Mouse (Mus musculus) intestine, postnatal 0 days (tissue): ENCODE measurements at regions not wholly inside any gene's neighbourhood (a gene's known extent, or its start where the extent isn't known, plus 50 kb on each side); places are given as distances from the start of the nearest gene placed in this dataset.

Source experiments
- ATAC-seq: fragments of 200-750 bp; cut with Nextera tagmentation; 2 replicates; pipeline ENCODE4 v1.8.0; 2017; ENCODE audit warnings: mild to moderate bottlenecking, moderate TSS enrichment, moderate library complexity
- H3K27ac ChIP-seq: fragments of 300-500 bp; sonication (generic); 2 replicates; pipeline ENCODE4 v1.5.1; 2014; ENCODE audit warnings: mild to moderate bottlenecking, low read depth, low read length, moderate library complexity
- H3K27me3 ChIP-seq: fragments of 300-500 bp; sonication (generic); replicated peaks from 2 replicates; pipeline ENCODE4 v1.6.1; 2014; ENCODE audit warnings: low read length, mixed read lengths; ENCODE audit not compliant: control insufficient read depth, insufficient read depth
- H3K36me3 ChIP-seq: fragments of 300-500 bp; sonication (generic); 2 replicates; pipeline ENCODE4 v1.6.1; 2014; ENCODE audit warnings: mild to moderate bottlenecking, moderate library complexity; ENCODE audit not compliant: control insufficient read depth, insufficient read depth
- H3K4me1 ChIP-seq: fragments of 300-500 bp; sonication (generic); replicated peaks from 2 replicates; pipeline ENCODE4 v1.6.1; 2014; ENCODE audit warnings: antibody characterized with exemption, low read length, mixed read lengths; ENCODE audit not compliant: control insufficient read depth, insufficient read depth
- H3K4me2 ChIP-seq: fragments of 300-500 bp; sonication (generic); replicated peaks from 2 replicates; pipeline ENCODE4 v1.6.1; 2014; ENCODE audit warnings: low read depth, mild to moderate bottlenecking, moderate library complexity
- H3K4me3 ChIP-seq: fragments of 300-500 bp; sonication (generic); 2 replicates; pipeline ENCODE4 v1.5.1; 2014; ENCODE audit warnings: low read depth, low read length
- H3K9ac ChIP-seq: fragments of 300-500 bp; sonication (generic); 2 replicates; pipeline ENCODE4 v1.6.1; 2014; ENCODE audit warnings: mild to moderate bottlenecking, low read depth, low read length
- H3K9me3 ChIP-seq: fragments of 300-500 bp; sonication (generic); 2 replicates; pipeline ENCODE4 v1.6.1; 2016; ENCODE audit warnings: mixed run types; ENCODE audit not compliant: control insufficient read depth
- CTCF ChIP-seq: sonication (generic); IDR thresholded peaks from 2 replicates; pipeline ENCODE4 v1.5.1; 2016; ENCODE audit warnings: low read depth, mild to moderate bottlenecking, control low read depth, antibody characterized with exemption, moderate library complexity
- WGBS: fragments of 180-500 bp; shearing (Covaris S2); extraction: QIAGEN DNeasy Blood & Tissue Kit; methylation state at CpG from one replicate; pipeline ENCODE4 v1.1.7; 2014; 5-methylcytosine and 5-hydroxymethylcytosine counted together

- Histone ChIP-seq H3K9me3 (no peaks in the 10 kb centered on the region), H3K27me3 (no peaks in the 10 kb centered on the region), H3K4me3 (no peak overlapping the region), H3K9ac (no peak overlapping the region), H3K4me2 (no peak overlapping the region), H3K36me3 (no peaks in the 10 kb centered on the region), H3K27ac (no peak overlapping the region), H3K4me1 (no peaks in the 10 kb centered on the region)
- 47% methylated on average over 1 of the region's 1 CpGs for WGBS
- no peak for TF ChIP-seq CTCF
- no peak for ATAC-seq
These were observed 107.3 kb upstream of the 4933402E13Rik start for GRCm38 (mm10) chrX:62176011-62176410.

GRCm38 (mm10) chrX:62180089-62180488 is 103.2 kb upstream of the 4933402E13Rik start:
- H3K4me1 ChIP-seq, result no peaks in the 10 kb centered on the region
- no peak for ATAC-seq

More at GRCm38 (mm10) chrX:62180089-62180488, 103.2 kb upstream of the 4933402E13Rik start:
- Histone ChIP-seq H3K4me3 (no peak overlapping the region), H3K4me2 (no peak overlapping the region), H3K9ac (no peak overlapping the region), H3K27ac (no peak overlapping the region), H3K36me3 (no peaks in the 10 kb centered on the region), H3K27me3 (no peaks in the 10 kb centered on the region), H3K9me3 (no peaks in the 10 kb centered on the region)
- WGBS, result 72% methylated on average over 4 of the region's 4 CpGs
- TF ChIP-seq CTCF, result peak; percentile 59
